Mouse (Mus musculus): ENCODE measurements around the gene Cnih2. TPM values are rescaled to one million over a fixed set of nuclear protein-coding genes. Genes with fewer than 3 reads are reported as not detected.
A peak's percentile ranks its signal among the peaks of the same experiment; 100 is the strongest.

Gene Cnih2
- polyA plus RNA-seq, 1 experiment: 90.3 TPM

- no peak for TF ChIP-seq POLR2A (IDR thresholded peaks at IDR 0.05; ENCODE audit: borderline replicate concordance, insufficient read depth, low read length)
- TF ChIP-seq CTCF (IDR thresholded peaks at IDR 0.05; ENCODE audit: borderline replicate concordance, insufficient read depth, low read depth, low read length): no peak
- no peaks in the 10 kb centered on the region for H3K4me1 ChIP-seq (ENCODE audit: control insufficient read depth, insufficient read depth, low read length)
- no peak overlapping the region for H3K27ac ChIP-seq (ENCODE audit: insufficient read depth, low read length)
- DNase-seq: no peak
- H3K4me3 ChIP-seq (replicated peaks; ENCODE audit: insufficient read depth, low read depth, low read length): no peak overlapping the region
- 84% methylated on average over 5 of the region's 5 CpGs for WGBS
- H3K27me3 ChIP-seq (ENCODE audit: control insufficient read depth, insufficient read depth, low read length): no peaks in the 10 kb centered on the region
These were observed 36.3 kb downstream of the Cnih2 start for GRCm38 (mm10) chr19:5062041-5062440.

- DNase-seq: no peak
- H3K4me3 ChIP-seq (replicated peaks; ENCODE audit: insufficient read depth, low read depth, low read length): no peak overlapping the region
- no peak overlapping the region for H3K27ac ChIP-seq (ENCODE audit: insufficient read depth, low read length)
- TF ChIP-seq CTCF (IDR thresholded peaks at IDR 0.05; ENCODE audit: borderline replicate concordance, insufficient read depth, low read depth, low read length) (no peak), POLR2A (IDR thresholded peaks at IDR 0.05; ENCODE audit: borderline replicate concordance, insufficient read depth, low read length) (no peak)
- 47% methylated on average over 5 of the region's 5 CpGs for WGBS
- no peaks in the 10 kb centered on the region for H3K27me3 ChIP-seq (ENCODE audit: control insufficient read depth, insufficient read depth, low read length)
- no peaks in the 10 kb centered on the region for H3K4me1 ChIP-seq (ENCODE audit: control insufficient read depth, insufficient read depth, low read length)
These were observed 37.7 kb downstream of the Cnih2 start for GRCm38 (mm10) chr19:5060365-5061330.

- no peak for TF ChIP-seq CTCF (IDR thresholded peaks at IDR 0.05; ENCODE audit: borderline replicate concordance, insufficient read depth, low read depth, low read length)
- no peak for TF ChIP-seq POLR2A (IDR thresholded peaks at IDR 0.05; ENCODE audit: borderline replicate concordance, insufficient read depth, low read length)
- no peaks in the 10 kb centered on the region for H3K27me3 ChIP-seq (ENCODE audit: control insufficient read depth, insufficient read depth, low read length)
- H3K4me3 ChIP-seq (replicated peaks; ENCODE audit: insufficient read depth, low read depth, low read length): no peak overlapping the region
- WGBS: 32% methylated on average over 10 of the region's 10 CpGs
- no peak for DNase-seq
- no peaks in the 10 kb centered on the region for H3K4me1 ChIP-seq (ENCODE audit: control insufficient read depth, insufficient read depth, low read length)
- no peak overlapping the region for H3K27ac ChIP-seq (ENCODE audit: insufficient read depth, low read length)
These were observed 39.2 kb downstream of the Cnih2 start for GRCm38 (mm10) chr19:5058801-5059771.

- Histone ChIP-seq H3K4me1 (ENCODE audit: control insufficient read depth, insufficient read depth, low read length) (peaks cover 6% of the 10 kb centered on the region), H3K27ac (ENCODE audit: insufficient read depth, low read length) (no peak overlapping the region), H3K27me3 (ENCODE audit: control insufficient read depth, insufficient read depth, low read length) (no peaks in the 10 kb centered on the region), H3K4me3 (replicated peaks; ENCODE audit: insufficient read depth, low read depth, low read length) (no peak overlapping the region)
- TF ChIP-seq CTCF (IDR thresholded peaks at IDR 0.05; ENCODE audit: borderline replicate concordance, insufficient read depth, low read depth, low read length): no peak
- TF ChIP-seq POLR2A (IDR thresholded peaks at IDR 0.05; ENCODE audit: borderline replicate concordance, insufficient read depth, low read length): no peak
- DNase-seq: no peak
- WGBS: 43% methylated on average over 16 of the region's 16 CpGs
These were observed 40.2 kb downstream of the Cnih2 start for GRCm38 (mm10) chr19:5057876-5058775.

- 25% methylated on average over 6 of the region's 6 CpGs for WGBS
These were observed 42.1 kb downstream of the Cnih2 start for GRCm38 (mm10) chr19:5056251-5056650.

GRCm38 (mm10) chr19:5053909-5054308, 44.4 kb downstream of the Cnih2 start:
- Histone ChIP-seq H3K27me3 (ENCODE audit: control insufficient read depth, insufficient read depth, low read length) (no peaks in the 10 kb centered on the region), H3K4me3 (replicated peaks; ENCODE audit: insufficient read depth, low read depth, low read length) (no peak overlapping the region), H3K27ac (ENCODE audit: insufficient read depth, low read length) (no peak overlapping the region), H3K4me1 (ENCODE audit: control insufficient read depth, insufficient read depth, low read length) (peaks cover 34% of the 10 kb centered on the region)
- DNase-seq: peak; percentile 69 to 70
- WGBS: 36% methylated on average over 9 of the region's 9 CpGs
- no peak for TF ChIP-seq POLR2A (IDR thresholded peaks at IDR 0.05; ENCODE audit: borderline replicate concordance, insufficient read depth, low read length)
- TF ChIP-seq CTCF (IDR thresholded peaks at IDR 0.05; ENCODE audit: borderline replicate concordance, insufficient read depth, low read depth, low read length): peak; percentile 60

More at GRCm38 (mm10) chr19:5056251-5056650, 42.1 kb downstream of the Cnih2 start:
- no peaks in the 10 kb centered on the region for H3K27me3 ChIP-seq (ENCODE audit: control insufficient read depth, insufficient read depth, low read length)
- TF ChIP-seq CTCF (IDR thresholded peaks at IDR 0.05; ENCODE audit: borderline replicate concordance, insufficient read depth, low read depth, low read length) (peak; percentile 58), POLR2A (IDR thresholded peaks at IDR 0.05; ENCODE audit: borderline replicate concordance, insufficient read depth, low read length) (no peak)
- no peak overlapping the region for H3K4me3 ChIP-seq (replicated peaks; ENCODE audit: insufficient read depth, low read depth, low read length)
- H3K27ac ChIP-seq (ENCODE audit: insufficient read depth, low read length): no peak overlapping the region
- DNase-seq: no peak
- peaks cover 21% of the 10 kb centered on the region for H3K4me1 ChIP-seq (ENCODE audit: control insufficient read depth, insufficient read depth, low read length)

Measured in cerebellum, adult 2 months (tissue).